Mouse (Mus musculus) myocyte (in vitro differentiated cells): Measurements from ENCODE around the gene Pkd2l1. TPM values are rescaled to one million over a fixed set of nuclear protein-coding genes. Genes with fewer than 3 reads are reported as not detected.

ENCODE experiments used
- H3K27me3 ChIP-seq: one replicate; pipeline ENCODE4 v1.6.1; 2011; ENCODE audit not compliant: control insufficient read depth, insufficient read depth, insufficient read length
- H3K36me3 ChIP-seq: one replicate; pipeline ENCODE4 v1.6.1; 2011; ENCODE audit not compliant: control insufficient read depth, insufficient read depth
- H3K4me2 ChIP-seq: one replicate; pipeline ENCODE4 v1.6.1; 2011; ENCODE audit warnings: low read depth, control low read depth
- H3K4me3 ChIP-seq: one replicate; pipeline ENCODE4 v1.5.1; 2011; ENCODE audit warnings: mild to moderate bottlenecking, control low read depth, moderate library complexity
- H3K79me2 ChIP-seq: one replicate; pipeline ENCODE4 v1.6.1; 2011; ENCODE audit not compliant: control insufficient read depth, insufficient read depth
- H3ac ChIP-seq: one replicate; pipeline ENCODE4 v1.6.1; 2011; ENCODE audit not compliant: control insufficient read depth, insufficient read length
- CEBPB ChIP-seq: IDR thresholded peaks from 2 replicates; pipeline ENCODE4 v1.6.1; 2011; ENCODE audit warnings: mild to moderate bottlenecking, moderate library complexity; ENCODE audit not compliant: poor library complexity, insufficient read depth, severe bottlenecking
- E2F4 ChIP-seq: IDR thresholded peaks from one replicate; pipeline ENCODE4 v1.6.1; 2011; ENCODE audit warnings: mild to moderate bottlenecking, control low read depth, moderate library complexity; ENCODE audit not compliant: insufficient read depth
- MAX ChIP-seq: IDR thresholded peaks from one replicate; pipeline ENCODE4 v1.6.1; 2011; ENCODE audit warnings: low read depth, mild to moderate bottlenecking, control low read depth
- MYOD1 ChIP-seq, 3 experiments: IDR thresholded peaks; one replicate each; pipeline ENCODE4 v1.6.1; 2011; ENCODE audit warnings: control low read depth in 2 of 3, low read depth in 2 of 3, mild to moderate bottlenecking in 2 of 3, moderate library complexity in 1 of 3; ENCODE audit not compliant: insufficient read length in 2 of 3, control insufficient read depth in 1 of 3
- MYOG ChIP-seq, 3 experiments: IDR thresholded peaks; one replicate each; pipeline ENCODE4 v1.6.1; 2011; ENCODE audit warnings: control low read depth in 2 of 3, low read depth in 2 of 3, mild to moderate bottlenecking in 2 of 3; ENCODE audit not compliant: insufficient read length in 2 of 3, control insufficient read depth in 1 of 3, insufficient read depth in 1 of 3
- POLR2A ChIP-seq: IDR thresholded peaks from one replicate; pipeline ENCODE4 v1.6.1; 2011; ENCODE audit warnings: low read depth, mild to moderate bottlenecking, control low read depth, moderate library complexity; ENCODE audit not compliant: insufficient read length
- POLR2AphosphoS2 ChIP-seq: IDR thresholded peaks from one replicate; pipeline ENCODE4 v1.6.1; 2011; ENCODE audit warnings: low read depth, control low read depth; ENCODE audit not compliant: insufficient read length
- REST ChIP-seq: IDR thresholded peaks from one replicate; pipeline ENCODE4 v1.6.1; 2011; ENCODE audit warnings: mild to moderate bottlenecking, control low read depth, moderate library complexity; ENCODE audit not compliant: insufficient read depth, insufficient read length
- SRF ChIP-seq: IDR thresholded peaks from one replicate; pipeline ENCODE4 v1.6.1; 2011; ENCODE audit warnings: low read depth; ENCODE audit not compliant: control insufficient read depth, insufficient read length
- TCF12 ChIP-seq: IDR thresholded peaks from one replicate; pipeline ENCODE4 v1.6.1; 2011; ENCODE audit warnings: mild to moderate bottlenecking, control low read depth; ENCODE audit not compliant: poor library complexity, insufficient read depth, severe bottlenecking
- TCF3 ChIP-seq: IDR thresholded peaks from one replicate; pipeline ENCODE4 v1.6.1; 2011; ENCODE audit warnings: low read depth, control low read depth; ENCODE audit not compliant: insufficient read length
- USF1 ChIP-seq: IDR thresholded peaks from one replicate; pipeline ENCODE4 v1.6.1; 2011; ENCODE audit warnings: low read depth, mild to moderate bottlenecking, control low read depth, moderate library complexity
- polyA plus RNA-seq: library from polyadenylated mRNA; unstranded; fragments of >200 nt; fragmentation: generic; extraction: Trizol; gene quantifications from one replicate; pipeline ENCODE4 v1.2.1, GENCODE M21; 2012; ENCODE audit warnings: missing spikeins

Gene Pkd2l1
- polyA plus RNA-seq, 1 experiment = not detected

- peaks cover 36% of the 10 kb centered on the region for H3K79me2 ChIP-seq
- no peak overlapping the region for H3K4me3 ChIP-seq
- H3K4me2 ChIP-seq = no peak overlapping the region
- H3K36me3 ChIP-seq = peaks cover 34% of the 10 kb centered on the region
- H3K27me3 ChIP-seq = no peaks in the 10 kb centered on the region
- no peak for TF ChIP-seq TCF3
- no peak for TF ChIP-seq E2F4
- no peak for TF ChIP-seq USF1
- TF ChIP-seq TCF12 = no peak
- TF ChIP-seq SRF = no peak
- no peak for TF ChIP-seq POLR2AphosphoS2
- no peak for TF ChIP-seq CEBPB
- no peak for TF ChIP-seq MYOD1 (IDR thresholded peaks at IDR 0.05; ENCODE audit: control insufficient read depth in 1 of 3, insufficient read length in 2 of 3, low read depth in 2 of 3)
- TF ChIP-seq REST = no peak
- TF ChIP-seq POLR2A = no peak
- no peak for TF ChIP-seq MYOG (IDR thresholded peaks at IDR 0.05; ENCODE audit: control insufficient read depth in 1 of 3, insufficient read depth in 1 of 3, insufficient read length in 2 of 3, low read depth in 2 of 3)
- no peak for TF ChIP-seq MAX
- no peak overlapping the region for H3ac ChIP-seq
Measured at GRCm38 (mm10) chr19:44100840-44101239, 91.4 kb downstream of the Pkd2l1 start.

Other genes with a start within 250 kb of the Pkd2l1 start
- gene Cpn1, start 205.9 kb downstream of the Pkd2l1 start, polyA plus RNA-seq = not detected
- gene Cyp2c23, start 163.2 kb downstream of the Pkd2l1 start, polyA plus RNA-seq = 0.38 TPM
- gene Erlin1, start 122.7 kb downstream of the Pkd2l1 start, polyA plus RNA-seq = 13.5 TPM
- 12.2 TPM for gene Chuk, start 85.0 kb downstream of the Pkd2l1 start, polyA plus RNA-seq
- 10.3 TPM for gene Cwf19l1, start 56.6 kb downstream of the Pkd2l1 start, polyA plus RNA-seq
- gene Bloc1s2, start 46.0 kb downstream of the Pkd2l1 start, polyA plus RNA-seq = 65.1 TPM
- gene Scd3, start 10.8 kb upstream of the Pkd2l1 start, polyA plus RNA-seq = 0.05 TPM
- 868 TPM for gene Scd2, start 101.2 kb upstream of the Pkd2l1 start, polyA plus RNA-seq
- 0.16 TPM for gene Scd4, start 140.7 kb upstream of the Pkd2l1 start, polyA plus RNA-seq
- 347 TPM for gene Scd1, start 215.4 kb upstream of the Pkd2l1 start, polyA plus RNA-seq